Mouse (Mus musculus) limb, embryonic 12.5 days (tissue): ENCODE results near the gene Zfp442. TPM values are rescaled to one million over a fixed set of nuclear protein-coding genes. Genes with fewer than 3 reads are reported as not detected.
"Not testable (repeated sequence)": the region's sequence is repeated elsewhere in the genome, so short reads cannot be mapped to it uniquely, and the experiment has no call there.

Experiments used
- ATAC-seq: fragments of 200-750 bp; cut with Nextera tagmentation; 2 replicates; pipeline ENCODE4 v1.8.0; 2017; ENCODE audit warnings: low read depth, moderate TSS enrichment; ENCODE audit not compliant: insufficient number of reproducible peaks, insufficient read depth, low FRiP score, low TSS enrichment
- H3K27ac ChIP-seq: fragments of 300-500 bp; sonication (generic); 2 replicates; pipeline ENCODE4 v1.5.1; 2016; ENCODE audit warnings: mild to moderate bottlenecking, moderate library complexity
- H3K27me3 ChIP-seq: fragments of 300-500 bp; sonication (generic); 2 replicates; pipeline ENCODE4 v1.6.1; 2016; ENCODE audit warnings: mild to moderate bottlenecking, moderate library complexity
- H3K36me3 ChIP-seq: fragments of 300-500 bp; sonication (generic); 2 replicates; pipeline ENCODE4 v1.6.1; 2016; ENCODE audit warnings: mild to moderate bottlenecking, moderate library complexity
- H3K4me1 ChIP-seq: fragments of 300-500 bp; sonication (generic); replicated peaks from 2 replicates; pipeline ENCODE4 v1.6.1; 2016
- H3K4me2 ChIP-seq: fragments of 300-500 bp; sonication (generic); 2 replicates; pipeline ENCODE4 v1.6.1; 2016; ENCODE audit warnings: mild to moderate bottlenecking, moderate library complexity
- H3K4me3 ChIP-seq: fragments of 300-500 bp; sonication (generic); replicated peaks from 2 replicates; pipeline ENCODE4 v1.5.1; 2016; ENCODE audit warnings: mild to moderate bottlenecking
- H3K9ac ChIP-seq: fragments of 300-500 bp; sonication (generic); replicated peaks from 2 replicates; pipeline ENCODE4 v1.6.1; 2016; ENCODE audit warnings: mild to moderate bottlenecking, moderate library complexity
- H3K9me3 ChIP-seq: fragments of 300-500 bp; sonication (generic); 2 replicates; pipeline ENCODE4 v1.6.1; 2016; ENCODE audit warnings: mild to moderate bottlenecking, moderate library complexity
- WGBS: fragments of 180-500 bp; shearing (Covaris S2); methylation state at CpG from one replicate; pipeline ENCODE4 v1.1.7; 2016; 5-methylcytosine and 5-hydroxymethylcytosine counted together
- polyA plus RNA-seq: library from polyadenylated mRNA; unstranded; fragments of >200 nt; fragmentation: Nextera tagmentation; extraction: Ambion mirVana; gene quantifications from 2 replicates; pipeline ENCODE4 v1.2.1, GENCODE M21; 2016

Zfp442 gene
- 10.0 and 10.5 TPM in 2 replicates for polyA plus RNA-seq

DNA sequence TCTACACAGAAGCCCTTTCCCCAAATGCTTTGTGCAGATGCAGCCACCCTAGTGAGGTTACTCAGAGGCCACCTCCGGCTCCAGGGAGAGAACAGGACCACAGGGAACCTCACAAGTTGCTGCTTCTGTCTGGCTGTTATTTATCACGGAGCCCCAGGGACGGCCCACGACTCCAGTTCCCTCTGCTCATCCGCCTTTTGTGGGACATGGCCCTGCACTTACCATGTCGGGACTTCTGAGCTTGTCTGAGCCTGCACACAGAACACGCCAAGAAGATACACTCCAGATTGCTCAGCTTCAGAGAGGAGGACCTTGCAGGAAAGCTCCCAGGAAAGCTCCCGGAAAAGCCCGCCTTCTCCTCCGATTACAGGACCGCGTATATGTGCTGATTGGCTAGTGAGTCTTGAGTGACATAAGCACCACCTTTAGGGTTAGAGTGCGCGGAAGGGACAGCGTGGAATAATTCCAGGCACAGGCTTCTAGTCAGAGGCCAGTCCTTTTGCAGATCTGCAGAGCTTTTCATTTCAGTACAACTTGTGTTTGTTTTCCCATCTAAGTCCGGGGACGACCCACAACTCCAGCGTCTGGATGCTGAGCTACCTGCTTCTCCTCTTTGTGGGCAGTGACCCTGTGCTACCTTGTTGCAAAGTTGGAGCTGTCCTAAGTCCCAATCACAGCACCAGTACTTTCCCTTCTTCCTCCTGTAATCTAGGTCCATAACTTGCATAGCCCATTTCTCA lies at the start of gene Zfp442:
Zfp442 (minus strand) TSS at position 307 of the 740 bp plus-strand sequence.
- H3K9ac ChIP-seq = peak within 1 kb of the TSS; percentile 55
- peak within 1 kb of the TSS; percentile 51 for H3K4me3 ChIP-seq
- not testable (repeated sequence) for H3K9me3 ChIP-seq, H3K27me3 ChIP-seq, H3K4me1 ChIP-seq, H3K36me3 ChIP-seq
- peak within 1 kb of the TSS; percentile 64; the same call in 1 of the 2 replicates for H3K27ac ChIP-seq
- peak within 1 kb of the TSS; percentile 56 for H3K4me2 ChIP-seq
- ATAC-seq = peak; percentile 99
- 1% methylated on average over 18 of the region's 18 CpGs for WGBS

DNA sequence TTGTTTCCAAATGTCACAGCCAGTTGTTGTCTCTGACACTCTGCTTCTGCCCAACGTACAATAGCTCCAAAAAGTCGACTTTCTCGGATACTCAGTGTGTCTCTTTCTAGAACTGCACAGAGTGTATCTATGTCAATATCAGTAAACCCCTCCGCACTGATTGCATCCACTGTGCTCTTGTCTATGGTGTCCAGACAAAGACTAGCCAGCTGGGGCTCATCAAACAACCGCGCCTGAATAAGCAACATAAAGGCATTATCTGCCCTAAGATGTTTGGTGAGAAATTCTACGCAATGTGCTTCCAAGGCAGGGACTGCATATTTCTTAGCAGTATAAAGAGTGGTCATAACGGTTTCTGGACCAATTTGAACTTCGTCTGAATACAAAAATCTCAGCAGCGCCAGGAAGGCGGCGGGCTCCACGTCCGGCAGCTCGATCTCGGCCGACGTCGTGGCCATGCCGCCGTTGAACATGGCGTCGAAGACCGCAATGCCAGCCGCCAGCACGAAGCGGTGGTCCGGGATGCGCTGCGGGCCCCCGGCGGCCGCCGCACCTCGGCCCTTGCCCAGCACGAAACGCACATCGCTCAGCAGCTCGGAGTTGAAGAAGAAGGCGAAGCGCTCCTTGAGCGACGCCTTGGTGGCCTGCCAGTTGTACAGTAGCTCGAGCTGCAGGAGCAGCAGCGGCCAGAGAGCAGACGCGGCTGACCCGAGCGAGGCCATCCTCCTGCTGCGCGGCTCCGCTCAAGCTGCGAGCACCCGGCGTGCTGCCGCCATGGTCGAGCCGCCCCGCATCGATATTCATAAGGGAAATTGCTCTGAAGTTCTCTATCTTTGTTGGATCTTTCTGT lies 49.1 kb upstream of the Zfp442 start:
- H3K36me3 ChIP-seq, H3K27ac ChIP-seq, H3K4me1 ChIP-seq, H3K9me3 ChIP-seq, ATAC-seq, H3K27me3 ChIP-seq: not testable (repeated sequence)
- peak overlapping the region; percentile 52 for H3K4me2 ChIP-seq
- WGBS = 36% methylated on average over 60 of the region's 60 CpGs
- peak overlapping the region; percentile 32 for H3K4me3 ChIP-seq
- peak overlapping the region; percentile 44 for H3K9ac ChIP-seq

DNA sequence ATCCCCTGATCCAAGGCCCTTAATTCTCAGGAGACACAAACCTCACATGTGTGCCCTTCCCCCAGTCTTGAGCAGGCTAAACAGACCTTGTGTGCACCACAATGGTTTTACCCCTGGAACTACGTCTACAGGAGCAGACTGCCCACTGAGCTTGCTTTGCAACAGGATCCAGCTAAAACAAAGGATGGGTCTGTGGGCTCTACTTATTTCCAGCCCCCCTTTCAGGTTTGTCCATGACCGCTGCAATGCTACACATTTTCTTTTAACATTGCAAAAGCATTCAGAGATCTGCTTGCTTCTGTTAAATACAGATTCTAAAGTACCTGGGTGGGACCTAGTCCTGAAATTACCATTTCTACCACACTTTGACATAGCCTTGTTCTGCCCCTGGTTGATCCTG lies 41.7 kb upstream of the Zfp442 start:
- H3K4me2 ChIP-seq = no peak overlapping the region
- no peak overlapping the region for H3K4me3 ChIP-seq
- H3K9me3 ChIP-seq = no peaks in the 10 kb centered on the region
- no peaks in the 10 kb centered on the region for H3K36me3 ChIP-seq
- no peaks in the 10 kb centered on the region for H3K27me3 ChIP-seq
- no peak overlapping the region for H3K27ac ChIP-seq
- WGBS = 78% methylated on average over 2 of the region's 2 CpGs
- no peak for ATAC-seq
- no peak overlapping the region for H3K9ac ChIP-seq
- H3K4me1 ChIP-seq = no peaks in the 10 kb centered on the region

DNA sequence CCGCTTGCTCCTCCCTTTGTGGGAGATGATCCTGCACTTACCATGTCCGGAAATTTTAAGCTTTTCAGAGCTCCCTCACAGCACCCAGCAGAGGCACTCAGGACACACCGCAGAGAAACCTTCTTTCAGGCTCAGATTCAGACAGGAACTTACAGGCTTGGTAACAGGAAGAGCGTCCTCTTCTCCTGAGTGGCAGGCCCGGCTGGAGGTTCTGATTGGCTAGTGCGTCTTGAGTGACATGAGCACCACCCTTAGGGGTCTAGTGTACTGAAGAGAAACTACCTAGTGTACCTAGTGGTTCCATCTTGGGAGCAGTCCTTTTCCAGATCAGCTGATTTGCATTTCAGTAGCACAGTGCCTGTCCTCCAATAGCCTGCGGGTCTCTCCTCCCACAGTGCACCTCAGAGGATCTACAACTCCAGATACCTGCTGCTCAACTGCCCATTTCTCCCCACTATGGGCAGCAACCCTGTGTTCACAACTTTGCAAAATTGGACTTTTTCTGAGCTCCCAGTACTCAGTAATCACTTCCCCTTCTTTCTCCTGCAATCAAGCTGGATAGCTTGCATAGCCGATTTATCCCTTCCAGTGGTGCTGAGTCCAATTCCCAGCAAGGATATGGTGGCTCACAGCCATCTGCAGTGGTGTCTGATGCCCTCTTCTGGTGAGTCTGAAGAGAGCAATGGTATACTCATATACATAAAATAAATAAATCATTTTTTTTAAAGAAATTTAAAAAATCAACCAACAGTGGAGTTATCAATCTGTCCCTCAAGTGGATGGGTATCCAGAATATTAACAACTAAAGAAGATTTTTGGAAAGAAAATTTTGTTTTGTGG lies 33.9 kb upstream of the Zfp442 start, which contains the start of gene Zfp345:
Zfp345 (minus strand) TSS at position 153 of the 840 bp plus-strand sequence.
- H3K4me2 ChIP-seq, H3K9ac ChIP-seq, H3K36me3 ChIP-seq, ATAC-seq, H3K4me3 ChIP-seq, H3K27me3 ChIP-seq, H3K9me3 ChIP-seq, H3K4me1 ChIP-seq, H3K27ac ChIP-seq: not testable (repeated sequence)
- 73% methylated on average over 8 of the region's 8 CpGs for WGBS

DNA sequence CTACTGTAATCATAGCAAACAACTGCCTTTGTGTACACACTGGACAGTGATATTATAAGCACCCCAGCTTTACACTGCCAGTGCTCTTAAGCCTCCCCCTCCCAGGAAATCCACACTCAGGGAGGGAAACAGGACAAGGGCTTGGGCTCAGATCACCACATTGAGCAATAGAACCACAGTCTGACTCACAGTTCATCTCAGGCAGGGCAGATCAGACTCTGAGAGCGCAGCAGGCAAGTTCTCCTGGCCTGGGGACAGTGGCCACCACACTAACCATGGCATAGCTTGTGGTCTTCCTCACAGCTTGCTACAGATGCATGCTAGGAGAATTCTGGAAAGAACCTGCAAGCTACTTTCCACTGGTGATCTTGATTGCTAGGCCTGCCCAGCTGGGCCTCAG lies 12.2 kb downstream of the Zfp442 start:
- H3K4me2 ChIP-seq, H3K9ac ChIP-seq, ATAC-seq, H3K27me3 ChIP-seq, H3K36me3 ChIP-seq, H3K27ac ChIP-seq, H3K4me3 ChIP-seq, H3K9me3 ChIP-seq, H3K4me1 ChIP-seq: not testable (repeated sequence)
- WGBS = 96% methylated on average over 1 of the region's 1 CpGs

DNA sequence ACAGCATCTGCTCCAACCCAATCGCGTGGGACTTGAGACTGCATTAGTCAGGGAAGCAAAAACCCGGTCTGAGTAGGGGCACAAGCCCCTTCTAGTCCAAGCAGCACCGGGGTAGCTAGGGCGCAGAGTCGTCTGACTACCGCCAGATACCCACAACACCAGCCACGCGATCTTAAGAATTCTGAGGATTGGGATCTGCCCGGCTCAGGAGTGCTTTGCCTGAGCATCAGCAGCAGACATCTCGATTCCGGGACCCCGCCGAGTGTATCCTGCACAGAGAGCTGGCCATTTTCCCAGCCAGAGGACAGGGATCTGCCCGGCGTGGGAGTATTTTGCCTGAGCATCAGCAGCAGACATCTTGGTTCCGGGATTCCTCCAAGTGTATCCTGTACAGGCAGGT lies 39.1 kb downstream of the Zfp442 start:
- not testable (repeated sequence) for H3K27me3 ChIP-seq
- WGBS = 89% methylated on average over 17 of the region's 17 CpGs

DNA sequence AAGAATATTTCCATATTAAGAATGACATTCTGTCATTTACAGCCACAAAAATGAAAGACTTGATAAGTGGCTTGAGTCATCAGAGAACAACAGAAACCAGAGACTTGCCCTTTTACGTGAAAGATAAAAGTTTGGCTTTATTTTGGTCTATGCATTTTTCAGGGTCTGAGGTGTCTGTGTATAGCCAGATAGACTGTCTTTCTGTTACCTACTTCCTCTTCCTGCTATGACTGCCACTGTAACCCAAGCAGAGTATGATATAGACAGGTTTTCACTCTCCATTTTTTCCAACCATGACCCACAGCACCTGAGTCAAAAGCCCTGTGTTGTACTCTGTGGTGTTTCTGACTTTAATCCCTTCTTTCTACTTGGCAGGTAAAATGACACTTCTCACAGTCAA lies 61.1 kb downstream of the Zfp442 start:
- 73% methylated on average over 1 of the region's 1 CpGs for WGBS
- Histone ChIP-seq H3K9me3 (no peaks in the 10 kb centered on the region), H3K9ac (no peak overlapping the region), H3K4me3 (no peak overlapping the region), H3K4me1 (no peaks in the 10 kb centered on the region), H3K4me2 (no peak overlapping the region), H3K27ac (no peak overlapping the region), H3K27me3 (no peaks in the 10 kb centered on the region), H3K36me3 (no peaks in the 10 kb centered on the region)
- no peak for ATAC-seq

More for the DNA sequence above, 39.1 kb downstream of the Zfp442 start:
- H3K27ac ChIP-seq, ATAC-seq, H3K4me2 ChIP-seq, H3K9ac ChIP-seq, H3K4me1 ChIP-seq, H3K4me3 ChIP-seq: not testable (repeated sequence)
- H3K9me3 ChIP-seq = peaks cover 25% of the 10 kb centered on the region
- H3K36me3 ChIP-seq = peaks cover 30% of the 10 kb centered on the region

DNA sequence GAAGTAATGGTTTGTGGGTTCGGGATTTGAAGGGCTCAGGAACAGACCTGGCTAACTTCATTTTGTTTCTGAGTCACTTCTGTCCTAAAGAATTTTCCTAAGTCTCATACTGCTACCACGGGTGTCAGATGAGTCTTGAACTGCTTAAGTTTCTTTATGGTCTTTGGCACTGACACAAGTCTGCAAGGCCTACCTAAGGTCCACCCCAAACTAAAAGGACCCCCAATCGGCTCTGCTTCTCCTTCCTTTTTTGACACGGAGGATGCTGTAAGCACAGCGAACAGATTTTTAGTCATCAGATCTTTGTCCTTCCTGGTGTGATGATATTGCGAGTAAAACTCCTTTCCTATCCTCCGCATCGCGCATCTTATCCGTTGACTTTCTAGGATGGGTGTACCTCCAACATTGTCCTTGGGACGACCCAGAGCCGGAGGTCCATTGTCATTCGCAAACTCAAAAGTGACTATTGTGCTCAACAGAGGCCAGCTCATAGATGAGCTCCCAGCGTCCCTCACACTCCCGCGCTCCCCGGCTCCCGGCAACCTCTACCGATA lies 65.7 kb downstream of the Zfp442 start:
- H3K36me3 ChIP-seq, H3K9ac ChIP-seq, H3K4me3 ChIP-seq, H3K27ac ChIP-seq, H3K4me1 ChIP-seq, H3K9me3 ChIP-seq, ATAC-seq, H3K27me3 ChIP-seq, H3K4me2 ChIP-seq: not testable (repeated sequence)
- 95% methylated on average over 19 of the region's 19 CpGs for WGBS

DNA sequence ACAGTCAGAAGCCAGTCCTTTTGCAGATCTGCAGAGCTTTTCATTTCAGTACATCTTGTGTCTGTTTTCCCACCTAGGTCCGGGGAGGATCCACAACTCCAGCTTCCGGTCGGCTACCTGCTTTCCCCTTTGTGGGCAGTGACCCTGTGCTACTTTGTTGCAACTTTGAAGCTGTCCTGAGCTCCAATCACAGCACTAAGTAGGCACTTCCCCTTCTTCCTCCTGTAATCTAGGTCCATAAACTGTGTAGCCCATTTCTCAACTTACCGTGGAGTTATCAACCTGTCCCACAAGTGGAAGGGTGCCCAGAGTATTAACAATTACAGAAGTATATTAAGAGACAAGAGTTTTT lies 88.4 kb downstream of the Zfp442 start:
- Histone ChIP-seq H3K9ac (no peak overlapping the region; the same call in 1 of the 2 replicates), H3K27ac (no peak overlapping the region), H3K27me3 (no peaks in the 10 kb centered on the region), H3K9me3 (no peaks in the 10 kb centered on the region), H3K4me1 (no peaks in the 10 kb centered on the region), H3K4me2 (peak overlapping the region; percentile 49), H3K4me3 (peak overlapping the region; percentile 64), H3K36me3 (no peaks in the 10 kb centered on the region)
- 6% methylated on average over 4 of the region's 4 CpGs for WGBS
- no peak for ATAC-seq

DNA sequence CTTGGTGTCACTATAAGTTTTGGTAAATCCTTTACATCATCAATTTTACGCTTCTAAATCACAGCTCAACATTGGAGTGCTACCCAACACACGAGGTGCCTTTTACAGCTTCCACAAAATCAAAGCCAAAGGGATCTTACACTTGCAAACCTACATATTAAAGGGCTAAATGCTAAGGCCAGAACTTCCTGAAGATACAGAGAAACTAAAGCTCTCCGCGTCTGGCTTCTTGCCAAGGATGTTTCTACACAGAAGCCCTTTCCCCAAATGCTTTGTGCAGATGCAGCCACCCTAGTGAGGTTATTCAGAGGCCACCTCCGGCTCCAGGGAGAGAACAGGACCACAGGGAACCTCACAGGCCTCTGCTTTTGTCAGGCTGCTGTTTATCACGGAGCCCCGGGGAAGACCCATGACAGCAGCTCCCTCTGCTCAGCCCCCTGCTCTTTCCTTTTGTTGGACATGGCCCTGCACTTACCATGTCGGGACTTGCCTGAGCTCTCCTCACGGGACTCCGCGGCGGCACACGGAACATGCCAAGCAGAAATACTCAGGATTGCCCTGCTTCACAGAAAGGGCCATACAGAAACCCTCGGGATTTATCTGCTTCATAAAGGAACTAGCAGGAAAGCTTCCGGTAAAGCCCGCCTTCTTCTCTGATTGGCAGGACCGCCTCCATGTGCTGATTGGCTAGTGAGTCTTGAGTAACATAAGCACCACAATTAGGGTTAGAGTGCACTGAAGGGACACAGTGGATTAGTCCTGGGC lies 89.0 kb downstream of the Zfp442 start, which contains the start of gene 3300002I08Rik:
3300002I08Rik (minus strand) TSS at position 653 of the 765 bp plus-strand sequence.
- peak within 1 kb of the TSS; percentile 70 for H3K9ac ChIP-seq
- peak; percentile 96 for ATAC-seq
- not testable (repeated sequence) for H3K9me3 ChIP-seq, H3K36me3 ChIP-seq, H3K27me3 ChIP-seq, H3K4me1 ChIP-seq
- peak within 1 kb of the TSS; percentile 82 for H3K27ac ChIP-seq
- H3K4me2 ChIP-seq = peak within 1 kb of the TSS; percentile 49
- WGBS = 6% methylated on average over 17 of the region's 17 CpGs
- H3K4me3 ChIP-seq = peak within 1 kb of the TSS; percentile 64
